Mouse (Mus musculus) G1E (cell line): ENCODE measurements around the gene Tbc1d10a. TPM values are rescaled to one million over a fixed set of nuclear protein-coding genes. Genes with fewer than 3 reads are reported as not detected.
A peak's percentile ranks its signal among the peaks of the same experiment; 100 is the strongest.
"Not testable (repeated sequence)": the region's sequence is repeated elsewhere in the genome, so short reads cannot be mapped to it uniquely, and the experiment has no call there.

ENCODE experiments used
- ATAC-seq: 2 replicates; pipeline ENCODE4 v1.8.0; 2016; ENCODE audit warnings: mild to moderate bottlenecking; ENCODE audit not compliant: insufficient number of reproducible peaks, poor library complexity, low FRiP score, severe bottlenecking; ENCODE audit errors: extremely low read depth
- DNase-seq: peaks from one replicate; pipeline ENCODE4 v3.0.0; 2012; ENCODE audit warnings: low spot score
- H3K27me3 ChIP-seq: 2 replicates; pipeline ENCODE4 v1.6.1; 2012; ENCODE audit warnings: mild to moderate bottlenecking, low read length, inconsistent platforms; ENCODE audit not compliant: insufficient read depth
- H3K36me3 ChIP-seq: replicated peaks from 2 replicates; pipeline ENCODE3; 2012; ENCODE audit warnings: mild to moderate bottlenecking, inconsistent platforms
- H3K4me1 ChIP-seq: 2 replicates; pipeline ENCODE4 v1.6.1; 2012; ENCODE audit warnings: low read depth, low read length, inconsistent platforms, mixed read lengths; ENCODE audit not compliant: insufficient read depth
- H3K4me3 ChIP-seq: 2 replicates; pipeline ENCODE4 v1.5.1; 2012; ENCODE audit warnings: low read depth, mild to moderate bottlenecking, inconsistent platforms, low read length, moderate library complexity, mixed read lengths
- H3K9me3 ChIP-seq: replicated peaks from 2 replicates; pipeline ENCODE4 v1.6.1; 2012; ENCODE audit warnings: inconsistent platforms
- CTCF ChIP-seq: IDR thresholded peaks from 2 replicates; pipeline ENCODE4 v1.5.1; 2012; ENCODE audit warnings: low read depth, low read length, inconsistent platforms, mixed read lengths
- GATA1 ChIP-seq: IDR thresholded peaks from 2 replicates; pipeline ENCODE4 v1.6.1; 2012; ENCODE audit warnings: borderline replicate concordance, low read length, inconsistent platforms, mixed read lengths
- GATA2 ChIP-seq: IDR thresholded peaks from 2 replicates; pipeline ENCODE4 v1.6.1; 2012; ENCODE audit warnings: low read depth, low read length, inconsistent platforms, borderline replicate concordance
- POLR2AphosphoS5 ChIP-seq: IDR thresholded peaks from 2 replicates; pipeline ENCODE4 v1.6.1; 2012; ENCODE audit warnings: low read depth, low read length, inconsistent platforms; ENCODE audit not compliant: insufficient replicate concordance
- TAL1 ChIP-seq: conservative IDR thresholded peaks from 2 replicates; pipeline ENCODE4 v1.6.1; 2012; ENCODE audit warnings: low read depth, low read length, inconsistent platforms, mixed read lengths
- polyA plus RNA-seq: library from polyadenylated mRNA; stranded (reverse); fragments of >175 nt; gene quantifications from 2 replicates; pipeline ENCODE4 v1.2.3, GENCODE M21; 2012
- total RNA-seq, 2 experiments: library from RNA; stranded (forward) in 1 of 2; stranded (reverse) in 1 of 2; fragments of 200-1000 nt in 1 of 2; fragments of >200 nt in 1 of 2; fragmentation: Nextera tagmentation in 1 of 2; gene quantifications; 2 replicates each; pipeline ENCODE4 v1.2.3; 2014 to 2017

Tbc1d10a gene
- total and polyA plus RNA-seq, 3 experiments = 5.0 to 24.1 (median 20.8) TPM

DNA sequence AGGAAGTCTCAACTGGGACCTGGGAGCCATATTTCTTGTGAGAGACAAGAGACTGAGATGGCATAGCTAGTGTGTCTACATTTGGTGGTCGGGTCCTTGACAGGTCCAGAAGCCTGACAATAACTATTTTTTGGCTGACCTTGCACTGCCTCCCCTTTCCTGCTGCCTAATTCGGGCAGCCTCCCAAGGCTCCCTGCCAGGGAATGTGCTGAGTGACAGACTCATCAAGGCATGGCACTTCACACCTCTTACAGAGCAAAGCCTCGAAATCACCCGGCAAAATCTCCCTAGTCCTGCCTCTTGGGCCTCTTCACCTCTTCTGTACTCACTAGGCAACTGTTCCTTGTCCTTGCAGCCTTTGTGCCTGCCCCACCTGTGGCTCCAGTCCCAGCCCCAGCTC, 8.9 kb upstream of the Tbc1d10a start:
- no peaks in the 10 kb centered on the region for H3K27me3 ChIP-seq
- no peaks in the 10 kb centered on the region for H3K9me3 ChIP-seq
- no peak for ATAC-seq
- TF ChIP-seq POLR2AphosphoS5 (no peak), GATA2 (no peak), CTCF (no peak), GATA1 (no peak), TAL1 (no peak)
- no peak overlapping the region for H3K4me3 ChIP-seq
- no peak for DNase-seq
- peaks cover 8% of the 10 kb centered on the region; the same call in 1 of the 2 replicates for H3K4me1 ChIP-seq
- H3K36me3 ChIP-seq = peaks cover 99% of the 10 kb centered on the region

DNA sequence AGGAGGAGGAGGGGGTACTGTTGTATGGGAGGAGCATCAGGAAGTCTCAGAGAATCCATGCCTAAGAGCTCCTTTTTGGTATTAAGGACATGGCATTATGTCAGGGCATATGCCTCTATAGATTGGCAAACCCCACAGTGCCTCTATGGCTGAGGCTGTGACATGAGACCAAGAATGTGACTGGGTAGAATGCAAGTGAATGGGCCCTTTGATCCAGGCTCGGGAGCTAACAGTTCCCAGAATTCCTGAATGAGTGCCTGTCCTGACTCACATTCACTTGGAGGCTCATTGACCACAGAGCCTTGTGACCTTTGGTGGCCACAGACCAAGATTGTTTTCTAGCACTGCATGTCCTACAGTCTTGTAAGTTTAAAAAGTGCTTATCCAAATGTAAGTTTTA, 4.5 kb upstream of the Tbc1d10a start:
- no peak for ATAC-seq
- H3K4me3 ChIP-seq = no peak overlapping the region
- peaks cover 10% of the 10 kb centered on the region for H3K4me1 ChIP-seq
- peaks cover 72% of the 10 kb centered on the region for H3K36me3 ChIP-seq
- no peak for DNase-seq
- TF ChIP-seq TAL1 (no peak), GATA2 (no peak), GATA1 (no peak), POLR2AphosphoS5 (no peak), CTCF (no peak)
- no peaks in the 10 kb centered on the region for H3K9me3 ChIP-seq
- H3K27me3 ChIP-seq = no peaks in the 10 kb centered on the region

DNA sequence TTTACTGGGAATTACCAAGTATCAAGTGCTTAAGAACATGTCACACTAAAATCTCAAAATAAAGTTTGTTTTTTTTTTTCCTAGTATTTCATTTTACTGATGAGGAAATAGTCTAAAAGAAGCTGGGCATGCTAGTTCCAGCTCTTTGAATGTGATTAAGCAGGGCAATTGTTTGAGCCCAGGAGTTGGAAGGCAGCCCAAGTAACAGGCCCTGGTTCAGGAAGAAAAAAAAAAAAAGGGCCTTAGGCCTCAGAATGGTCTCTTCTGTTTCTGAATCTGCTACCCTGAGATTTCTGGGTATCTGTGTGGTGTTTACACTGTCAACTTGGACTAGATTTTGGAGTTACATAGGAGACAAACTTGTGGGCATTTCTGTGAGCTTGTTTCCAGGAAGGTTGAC, 3.1 kb upstream of the Tbc1d10a start:
- peaks cover 24% of the 10 kb centered on the region for H3K4me1 ChIP-seq
- H3K9me3 ChIP-seq = no peaks in the 10 kb centered on the region
- TF ChIP-seq TAL1 (no peak), GATA1 (no peak), POLR2AphosphoS5 (no peak), GATA2 (no peak), CTCF (no peak)
- ATAC-seq = no peak
- H3K27me3 ChIP-seq = no peaks in the 10 kb centered on the region
- H3K4me3 ChIP-seq = no peak overlapping the region
- H3K36me3 ChIP-seq = peaks cover 65% of the 10 kb centered on the region
- no peak for DNase-seq

DNA sequence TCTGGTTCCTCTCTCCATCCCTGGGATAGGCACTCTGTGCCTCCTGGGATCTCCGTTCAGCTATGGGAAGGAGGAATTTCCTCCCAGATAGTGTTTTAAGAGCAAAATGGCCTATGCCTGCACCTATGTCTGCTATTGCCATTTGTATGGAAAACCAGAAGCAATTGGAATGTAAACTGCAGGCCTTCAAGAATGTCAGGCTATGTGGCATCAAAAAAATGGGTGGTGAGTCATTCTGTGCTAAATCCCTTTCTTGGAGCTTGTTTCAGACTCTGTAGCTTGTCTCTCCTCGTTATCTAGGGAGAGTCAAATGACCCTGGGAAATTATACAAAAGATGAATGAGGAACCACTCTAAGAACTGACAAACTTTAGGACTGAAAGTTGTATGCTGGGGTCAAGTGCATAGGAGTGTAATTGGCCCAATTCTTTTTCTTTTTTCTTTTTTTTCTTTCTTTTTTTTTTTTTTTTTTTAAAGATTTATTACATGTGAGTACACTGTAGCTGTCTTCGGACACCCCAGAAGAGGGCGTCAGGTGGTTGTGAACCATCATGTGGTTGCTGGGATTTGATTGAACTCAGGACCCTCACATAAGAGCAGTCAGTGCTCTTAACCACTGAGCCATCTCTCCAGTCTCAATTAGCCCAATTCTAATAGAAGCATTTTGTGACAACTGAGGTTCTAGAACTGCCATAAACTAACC, 2.2 kb upstream of the Tbc1d10a start:
- H3K9me3 ChIP-seq = no peaks in the 10 kb centered on the region
- DNase-seq = no peak
- no peak for ATAC-seq
- TF ChIP-seq TAL1 = no peak
- no peak for TF ChIP-seq GATA2
- no peak for TF ChIP-seq POLR2AphosphoS5
- no peak for TF ChIP-seq CTCF
- no peak for TF ChIP-seq GATA1
- H3K36me3 ChIP-seq = peaks cover 65% of the 10 kb centered on the region
- peaks cover 24% of the 10 kb centered on the region for H3K4me1 ChIP-seq
- H3K27me3 ChIP-seq = no peaks in the 10 kb centered on the region
- H3K4me3 ChIP-seq = no peak overlapping the region

DNA sequence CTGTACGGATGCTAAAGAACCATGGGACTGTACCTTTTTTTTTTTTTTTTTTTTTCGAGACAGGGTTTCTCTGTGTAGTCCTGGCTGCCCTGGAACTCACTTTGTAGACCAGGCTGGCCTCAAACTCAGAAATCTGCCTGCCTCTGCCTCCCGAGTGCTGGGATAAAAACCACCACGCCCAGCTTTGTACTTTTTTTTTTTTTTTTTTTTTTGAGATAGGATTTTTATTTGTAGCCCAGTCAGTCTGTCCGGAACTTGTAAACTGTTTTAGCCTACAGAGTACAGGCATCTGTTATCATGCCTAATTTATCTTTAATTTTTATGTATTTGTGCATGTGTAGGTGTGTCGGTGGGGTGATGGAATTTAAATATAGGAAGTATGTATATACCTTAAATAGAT, 1.1 kb upstream of the Tbc1d10a start:
- H3K4me3 ChIP-seq, ATAC-seq, DNase-seq, H3K9me3 ChIP-seq, H3K27me3 ChIP-seq: not testable (repeated sequence)
- Histone ChIP-seq H3K4me1 (peaks cover 26% of the 10 kb centered on the region), H3K36me3 (peaks cover 62% of the 10 kb centered on the region)

DNA sequence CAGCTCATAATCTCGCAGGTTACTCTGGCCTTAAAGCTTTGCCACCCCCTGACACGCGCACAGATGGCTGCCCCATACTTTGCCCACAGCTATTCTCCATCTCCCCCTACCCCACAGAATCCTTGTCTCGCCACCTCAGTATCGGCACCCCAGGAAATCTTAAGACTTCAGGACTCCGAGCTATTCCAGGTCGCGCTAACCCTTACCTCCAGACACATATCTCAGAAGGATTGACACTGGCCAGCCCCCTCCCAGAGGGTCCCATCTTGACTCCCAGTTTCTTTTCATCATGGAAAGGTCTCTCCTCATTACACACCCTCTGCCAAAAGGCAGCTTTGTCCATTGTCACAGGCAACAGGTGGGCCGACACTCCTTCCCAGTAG, 720 bp downstream of the Tbc1d10a start:
- H3K9me3 ChIP-seq = no peaks in the 10 kb centered on the region
- ATAC-seq (no peak), DNase-seq (peak; percentile 11)
- TF ChIP-seq GATA1 = no peak
- no peak for TF ChIP-seq CTCF
- no peak for TF ChIP-seq GATA2
- TF ChIP-seq TAL1 = no peak
- TF ChIP-seq POLR2AphosphoS5 = no peak
- no peaks in the 10 kb centered on the region for H3K27me3 ChIP-seq
- peaks cover 30% of the 10 kb centered on the region for H3K4me1 ChIP-seq
- peaks cover 62% of the 10 kb centered on the region for H3K36me3 ChIP-seq
- peak overlapping the region; percentile 89 for H3K4me3 ChIP-seq

DNA sequence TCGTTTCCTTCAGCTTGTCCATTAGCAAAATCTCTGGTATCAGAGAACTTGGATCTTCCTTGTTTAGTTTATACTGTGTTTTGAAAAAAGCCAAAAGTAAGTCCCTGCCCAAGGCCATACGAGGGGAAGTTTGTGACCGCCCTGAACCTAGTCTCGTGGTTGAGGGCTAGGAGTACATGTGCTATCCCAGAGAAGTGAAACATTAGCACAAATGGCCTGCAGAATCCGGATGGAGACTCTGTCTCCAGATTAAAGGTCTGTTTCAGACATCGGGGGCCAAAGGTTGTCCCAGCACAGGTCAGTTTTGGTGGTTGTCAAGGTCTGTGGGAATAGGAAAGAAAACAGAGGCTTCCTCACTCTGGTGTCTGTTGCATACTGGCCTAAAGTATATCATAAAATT, 2.6 kb downstream of the Tbc1d10a start:
- ATAC-seq = no peak
- peaks cover 60% of the 10 kb centered on the region for H3K36me3 ChIP-seq
- no peaks in the 10 kb centered on the region for H3K9me3 ChIP-seq
- no peak for TF ChIP-seq GATA2
- TF ChIP-seq GATA1 = no peak
- no peak for TF ChIP-seq TAL1
- TF ChIP-seq CTCF = no peak
- H3K4me1 ChIP-seq = peaks cover 30% of the 10 kb centered on the region
- no peak for DNase-seq
- no peaks in the 10 kb centered on the region for H3K27me3 ChIP-seq
- no peak overlapping the region for H3K4me3 ChIP-seq
